Mouse (Mus musculus): ENCODE data around the gene Cdc26.

The Cdc26 gene

DNA sequence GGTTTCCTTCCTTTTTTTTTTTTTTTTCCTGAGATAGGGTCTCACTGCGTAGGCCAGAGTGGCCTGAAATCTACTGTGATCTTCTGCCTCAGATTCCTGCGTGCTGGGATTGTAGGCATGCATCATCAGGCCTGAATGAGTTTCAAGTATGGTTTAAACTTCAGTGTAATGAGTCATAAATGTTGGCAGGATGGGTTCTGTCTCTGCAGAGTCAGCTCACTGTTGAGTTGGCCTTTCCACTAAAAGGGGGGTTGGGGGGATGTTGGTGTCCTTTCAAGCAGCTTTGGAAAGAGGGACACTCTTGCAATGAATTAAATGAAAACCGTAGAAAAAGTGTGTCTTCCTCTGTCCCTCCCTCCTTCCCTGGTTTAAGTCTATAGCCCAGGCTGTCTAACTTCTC, 9.5 kb downstream of the Cdc26 start:
- no peak for DNase-seq (ENCODE audit: low spot score)

- no peak for DNase-seq (ENCODE audit: low spot score)
Measured at GRCm38 (mm10) chr4:62397616-62398365, 10.7 kb downstream of the Cdc26 start.

GRCm38 (mm10) chr4:62395806-62396205, 12.6 kb downstream of the Cdc26 start:
- DNase-seq (ENCODE audit: low spot score), result no peak

GRCm38 (mm10) chr4:62393459-62393858, 15.0 kb downstream of the Cdc26 start:
- DNase-seq (ENCODE audit: low spot score), result no peak

- no peak for DNase-seq (ENCODE audit: low spot score)
Measured at GRCm38 (mm10) chr4:62391892-62392291, 16.6 kb downstream of the Cdc26 start.

GRCm38 (mm10) chr4:62389592-62390512, 18.6 kb downstream of the Cdc26 start:
- DNase-seq (ENCODE audit: low spot score), result no peak

- no peak for DNase-seq (ENCODE audit: low spot score)
Measured at GRCm38 (mm10) chr4:62385439-62385838, 23.0 kb downstream of the Cdc26 start.

- DNase-seq (ENCODE audit: low spot score), result no peak
Measured at GRCm38 (mm10) chr4:62384159-62384558, 24.3 kb downstream of the Cdc26 start.

- DNase-seq (ENCODE audit: low spot score), result no peak
Measured at GRCm38 (mm10) chr4:62383752-62384151, 24.7 kb downstream of the Cdc26 start.

DNA sequence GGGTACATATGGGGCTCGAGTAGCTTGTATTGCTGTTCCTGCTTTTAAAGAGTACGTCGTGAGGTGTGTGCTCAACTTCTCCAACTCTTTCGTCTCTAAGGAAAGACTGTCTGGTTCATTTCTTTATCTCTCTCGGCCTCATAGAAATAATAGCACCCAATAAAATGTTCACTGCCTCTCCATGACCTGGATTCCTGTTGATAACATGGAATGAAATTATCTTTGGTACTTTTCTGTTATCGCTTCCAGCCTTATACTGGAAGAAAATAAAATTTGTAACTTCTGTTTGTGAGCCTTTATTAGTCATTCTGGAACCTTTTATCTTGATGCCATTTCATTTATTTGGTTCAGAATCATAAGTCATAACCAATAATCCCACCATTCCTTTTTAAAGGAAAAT, 25.2 kb downstream of the Cdc26 start:
- no peak for DNase-seq (ENCODE audit: low spot score)

DNA sequence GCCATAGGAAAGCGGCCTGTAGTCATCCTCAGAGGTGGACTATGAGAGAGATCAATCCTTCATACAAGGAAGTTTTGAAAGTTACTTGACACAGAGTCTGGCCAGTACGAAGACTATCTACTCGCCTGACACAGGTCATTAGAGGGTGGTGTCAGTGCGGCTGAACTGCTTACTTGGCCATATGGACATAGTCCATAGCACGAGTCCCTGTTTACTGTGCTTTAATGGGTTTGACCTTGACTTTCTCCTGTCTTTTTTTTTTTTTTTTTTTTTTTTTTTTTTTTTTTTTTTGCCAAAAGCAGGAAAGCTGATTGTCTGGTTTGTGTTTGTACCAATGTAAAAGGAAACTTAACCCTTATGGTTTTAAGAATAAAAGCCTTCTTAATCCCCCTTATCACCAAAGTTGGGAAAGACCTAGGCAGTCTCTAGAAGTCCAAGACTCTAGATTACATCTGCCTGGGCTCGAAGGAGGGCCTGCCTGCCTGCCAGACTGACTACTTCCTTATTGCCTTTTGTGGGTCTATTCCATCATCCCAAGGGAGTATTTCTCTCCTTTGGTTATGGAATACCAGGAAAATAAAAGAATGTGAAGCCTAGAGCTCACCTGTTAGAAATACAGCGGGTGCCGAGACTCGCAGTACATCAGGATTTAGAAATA, 28.6 kb downstream of the Cdc26 start:
- DNase-seq (ENCODE audit: low spot score), result no peak

DNA sequence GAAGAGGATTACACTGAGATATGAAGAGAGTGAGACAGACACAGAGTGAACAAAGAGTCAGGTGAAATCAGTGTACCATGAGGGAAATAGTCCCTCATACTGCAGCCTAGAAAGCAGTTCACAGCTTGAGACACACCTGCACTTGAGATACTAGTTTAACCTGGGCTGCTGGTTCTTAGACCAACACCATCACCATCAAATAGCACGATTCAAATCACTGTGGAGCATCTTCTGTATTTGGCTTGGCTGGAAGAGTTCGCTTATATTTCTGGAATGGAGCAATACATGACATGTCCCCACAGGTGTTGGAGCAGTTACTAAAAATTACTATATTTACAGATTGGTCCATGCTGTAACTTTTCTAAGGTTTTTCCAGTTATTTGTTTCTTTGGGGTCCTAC, 32.3 kb downstream of the Cdc26 start:
- DNase-seq (ENCODE audit: low spot score), result no peak

- no peak for DNase-seq (ENCODE audit: low spot score)
Measured at GRCm38 (mm10) chr4:62374342-62374741, 34.1 kb downstream of the Cdc26 start.

GRCm38 (mm10) chr4:62373668-62374067, 34.8 kb downstream of the Cdc26 start:
- DNase-seq (ENCODE audit: low spot score), result no peak

DNA sequence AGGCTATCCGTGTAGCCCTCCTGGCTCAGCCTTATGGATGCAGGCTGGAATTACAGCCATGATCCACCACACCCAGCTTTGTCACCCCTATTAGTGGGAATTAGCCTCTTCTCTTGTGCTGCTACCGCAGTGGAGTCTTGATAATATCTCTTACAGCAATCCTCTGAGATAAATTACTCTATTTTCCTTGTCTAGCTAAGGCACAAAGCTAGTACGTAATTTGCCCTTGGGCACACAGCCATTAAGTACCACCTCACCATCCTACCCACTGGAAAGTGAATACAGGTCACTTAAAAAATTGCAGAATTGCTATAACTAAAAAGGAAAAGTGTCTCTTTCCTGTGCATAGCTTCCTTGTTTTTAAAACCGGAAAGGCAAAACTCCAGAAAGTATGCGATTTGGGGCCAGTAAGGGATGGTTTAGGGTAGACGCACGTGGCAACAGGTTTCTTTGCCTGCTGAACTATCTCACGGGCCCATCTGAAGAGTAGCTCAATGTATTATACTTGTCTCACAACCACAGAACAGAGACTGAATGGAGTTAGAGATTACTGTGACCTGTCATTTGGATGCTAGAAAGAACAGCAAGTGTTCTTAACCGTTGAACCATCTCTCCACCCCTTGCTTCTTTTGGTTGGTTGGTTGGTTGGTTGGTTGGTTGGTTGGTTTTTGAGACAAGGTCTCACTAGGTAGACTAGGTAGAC, 35.5 kb downstream of the Cdc26 start:
- no peak for DNase-seq (ENCODE audit: low spot score)

DNA sequence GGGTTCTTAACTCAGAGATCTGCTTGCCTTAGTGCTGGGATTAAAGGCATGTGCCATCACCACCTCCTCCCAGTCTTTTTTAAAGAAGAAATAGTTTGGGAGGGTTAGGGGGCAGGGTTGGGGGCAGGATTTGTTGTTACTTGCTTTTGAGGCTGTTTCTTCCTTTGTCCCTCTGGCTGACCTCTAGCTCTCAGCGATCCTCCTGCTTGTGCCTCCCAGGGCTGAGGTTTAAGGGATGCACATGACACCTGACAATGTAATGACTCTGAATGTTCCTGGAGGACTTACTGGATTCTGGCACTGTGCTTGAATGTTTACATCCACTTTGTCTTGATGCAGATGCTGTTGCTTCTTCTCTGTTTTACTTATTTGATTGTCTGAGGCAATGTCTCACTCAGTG, 36.0 kb downstream of the Cdc26 start:
- DNase-seq (ENCODE audit: low spot score), result no peak

DNA sequence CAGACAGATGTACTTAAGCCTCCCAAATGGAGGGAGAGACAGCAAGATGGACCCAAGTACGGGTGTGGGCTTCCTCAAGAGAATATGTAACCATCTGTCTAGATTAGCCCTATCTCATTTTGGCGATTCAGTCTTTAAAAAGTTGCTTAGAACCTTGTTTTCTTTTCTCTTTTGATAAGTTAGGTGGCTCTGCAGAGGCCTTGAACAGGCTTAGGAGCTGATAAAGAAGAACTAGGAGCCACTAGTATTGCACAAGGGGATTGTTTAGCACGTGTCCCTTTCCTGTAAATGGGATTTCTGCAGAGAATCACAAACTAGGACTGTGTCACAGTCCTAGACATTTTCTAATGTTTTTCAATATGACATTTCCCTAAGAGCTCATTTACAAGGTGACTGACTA, 39.4 kb downstream of the Cdc26 start:
- DNase-seq (ENCODE audit: low spot score), result no peak

GRCm38 (mm10) chr4:62367586-62367985, 40.9 kb downstream of the Cdc26 start:
- no peak for DNase-seq (ENCODE audit: low spot score)

DNA sequence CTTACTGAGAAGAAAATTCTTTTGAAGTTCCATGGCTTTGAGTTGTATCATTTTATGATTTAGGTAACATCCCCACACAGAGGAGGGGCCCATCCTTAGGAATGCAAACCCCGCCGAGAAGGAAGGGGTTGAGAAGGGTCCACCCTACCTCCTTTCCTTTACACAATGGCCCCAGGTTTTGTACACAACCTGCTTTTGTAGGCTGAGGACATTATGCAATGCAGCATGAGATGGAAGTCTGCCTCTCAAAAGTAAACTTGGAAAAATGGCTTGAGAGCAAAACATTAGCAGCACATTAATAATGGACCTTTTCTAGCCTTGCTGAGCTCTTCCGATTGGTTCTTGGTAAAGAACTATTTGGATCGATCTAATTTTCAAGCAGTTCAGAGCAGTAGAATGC, 42.2 kb downstream of the Cdc26 start:
- no peak for DNase-seq (ENCODE audit: low spot score)

- no peak for DNase-seq (ENCODE audit: low spot score)
Measured at GRCm38 (mm10) chr4:62364299-62364698, 44.1 kb downstream of the Cdc26 start.

- no peak for DNase-seq (ENCODE audit: low spot score)
Measured at GRCm38 (mm10) chr4:62362437-62362836, 46.0 kb downstream of the Cdc26 start.

- no peak for DNase-seq (ENCODE audit: low spot score)
Measured at GRCm38 (mm10) chr4:62361997-62362396, 46.4 kb downstream of the Cdc26 start.
